Mouse (Mus musculus) heart, postnatal 10 days (tissue): ENCODE measurements around the gene P2ry12. TPM values are rescaled to one million over a fixed set of nuclear protein-coding genes. Genes with fewer than 3 reads are reported as not detected.

Experiments used
- DNase-seq, 2 experiments: peaks; one replicate each; pipeline ENCODE4 v3.0.0; 2021
- intact Hi-C: fragments of 180-260 bp; cut with DNase I; formaldehyde crosslinking; loops from one replicate; pipeline ENCODE4 v1.15.1; 2025
- total RNA-seq, 2 experiments: library from RNA; stranded (reverse); gene quantifications; 2 replicates each; pipeline ENCODE4 v1.2.3; 2021

Gene P2ry12
- total RNA-seq: 1 to 10 TPM; 2.0 to 2.1 TPM

DNA sequence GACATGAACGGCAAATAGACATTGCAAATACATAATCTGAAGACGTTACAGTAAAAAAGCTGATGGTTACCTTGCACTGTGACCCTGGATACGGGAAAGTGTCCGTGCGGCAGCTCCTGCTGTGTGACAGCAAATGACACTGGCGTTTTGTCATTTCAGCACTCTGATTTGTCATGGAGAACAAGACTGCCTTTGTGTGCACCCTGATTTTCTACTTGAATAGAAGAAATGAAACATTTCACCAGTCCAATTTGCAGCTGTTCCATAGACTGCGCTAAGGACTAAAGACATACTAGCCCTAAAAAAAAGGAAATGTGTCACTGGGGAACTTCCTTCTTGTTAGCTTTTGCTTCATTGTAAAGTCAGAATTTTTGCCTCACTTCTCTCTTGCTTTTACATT is at the start of gene P2ry12:
P2ry12 (minus strand) TSS at position 168 of the 400 bp plus-strand sequence.
- intact Hi-C loops: no loop called here
- no peak for DNase-seq

- no peak for DNase-seq
- intact Hi-C loops: no loop called here
These were observed 42.8 kb upstream of the P2ry12 start for GRCm38 (mm10) chr3:59305518-59305917.

DNA sequence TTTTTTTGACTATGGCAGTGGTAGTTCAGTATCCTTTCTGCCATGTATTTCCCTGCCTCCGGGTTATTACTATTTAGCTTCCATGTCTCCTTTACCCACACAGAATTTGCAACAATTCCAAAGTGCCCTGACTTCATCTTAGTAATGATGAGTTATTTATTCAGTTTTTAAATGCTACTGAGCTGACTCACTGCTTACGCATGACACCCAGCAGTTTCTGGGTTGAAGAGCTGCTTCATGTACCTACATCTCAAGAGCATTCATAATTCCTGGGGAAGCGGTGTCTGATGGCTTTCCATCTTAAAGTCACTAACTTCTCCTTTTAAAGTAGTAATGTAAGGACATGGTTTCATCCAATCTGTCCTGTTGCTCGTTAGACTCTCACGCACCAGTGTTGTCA is 42.3 kb upstream of the P2ry12 start:
- no peak for DNase-seq
- intact Hi-C loops: no loop called here

- intact Hi-C loops: no loop called here
- DNase-seq: no peak
These were observed 35.0 kb upstream of the P2ry12 start for GRCm38 (mm10) chr3:59297653-59298052.

- no peak for DNase-seq
- intact Hi-C loops: no loop called here
These were observed 34.0 kb upstream of the P2ry12 start for GRCm38 (mm10) chr3:59296563-59297130.

- intact Hi-C loops: no loop called here
- no peak for DNase-seq
These were observed 33.3 kb upstream of the P2ry12 start for GRCm38 (mm10) chr3:59295699-59296562.

- intact Hi-C loops: no loop called here
- DNase-seq: no peak
These were observed 30.9 kb upstream of the P2ry12 start for GRCm38 (mm10) chr3:59293437-59294199.

GRCm38 (mm10) chr3:59290551-59290950 is 27.9 kb upstream of the P2ry12 start:
- no peak for DNase-seq
- intact Hi-C loops: no loop called here

- intact Hi-C loops: no loop called here
- no peak for DNase-seq
These were observed 15.9 kb upstream of the P2ry12 start for GRCm38 (mm10) chr3:59278620-59279019.

DNA sequence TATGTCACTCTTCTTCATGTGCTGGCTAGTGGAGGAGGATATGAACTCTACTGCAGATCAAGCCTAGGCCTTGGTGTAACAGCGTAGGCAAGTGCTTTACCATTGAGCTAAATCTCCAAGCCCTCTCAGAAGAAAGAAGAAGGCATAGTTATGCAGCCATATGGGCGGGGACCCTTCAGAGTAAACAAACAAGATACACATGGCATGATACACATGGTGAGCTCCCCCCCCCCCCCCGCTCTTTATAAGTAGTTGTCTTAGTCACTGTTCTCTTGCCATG is 15.5 kb upstream of the P2ry12 start:
- no peak for DNase-seq
- intact Hi-C loops: no loop called here

- DNase-seq: no peak
- intact Hi-C loops: no loop called here
These were observed 15.0 kb upstream of the P2ry12 start for GRCm38 (mm10) chr3:59277502-59278253.

GRCm38 (mm10) chr3:59270811-59271210 is 8.1 kb upstream of the P2ry12 start:
- no peak for DNase-seq
- intact Hi-C loops: no loop called here

DNA sequence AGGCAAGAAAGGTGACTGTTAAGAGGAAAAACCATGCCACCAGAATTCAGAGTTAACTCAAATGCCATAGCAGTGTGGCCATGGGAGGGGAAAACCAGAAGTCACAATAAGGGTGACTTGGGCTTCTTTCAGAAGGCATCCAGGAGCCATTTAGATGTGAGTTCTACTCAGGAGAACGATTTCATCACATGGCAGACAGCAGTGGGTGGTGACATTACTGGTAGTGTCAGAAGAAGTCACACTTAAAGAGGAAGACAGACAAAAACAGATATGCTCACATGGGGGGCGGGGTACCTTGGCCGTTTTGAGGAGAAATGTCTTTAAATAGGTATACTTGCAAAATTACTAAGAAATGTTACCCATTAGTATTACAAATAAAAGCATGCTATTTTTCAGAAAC is 1.3 kb upstream of the P2ry12 start:
- intact Hi-C loops: no loop called here
- DNase-seq: no peak

DNA sequence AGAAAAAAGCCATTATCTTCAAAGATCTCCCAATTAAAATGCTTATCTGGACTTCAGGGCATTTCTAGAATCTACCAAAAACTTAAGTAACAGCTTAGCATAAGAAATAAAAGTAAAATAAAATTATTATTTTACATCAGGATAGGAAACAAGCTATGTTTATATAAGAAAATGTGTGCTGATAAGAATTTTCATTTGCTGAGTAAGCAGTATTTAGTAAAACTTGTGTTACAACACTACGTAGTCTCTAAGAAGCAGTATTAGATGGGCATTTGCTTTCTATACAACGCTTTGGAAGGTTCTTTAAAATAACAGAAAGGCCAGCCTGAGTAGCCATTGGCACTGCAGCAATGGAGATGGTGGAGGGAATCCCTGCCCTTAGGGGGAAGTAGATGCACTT is 746 bp upstream of the P2ry12 start:
- intact Hi-C loops: no loop called here
- no peak for DNase-seq

DNA sequence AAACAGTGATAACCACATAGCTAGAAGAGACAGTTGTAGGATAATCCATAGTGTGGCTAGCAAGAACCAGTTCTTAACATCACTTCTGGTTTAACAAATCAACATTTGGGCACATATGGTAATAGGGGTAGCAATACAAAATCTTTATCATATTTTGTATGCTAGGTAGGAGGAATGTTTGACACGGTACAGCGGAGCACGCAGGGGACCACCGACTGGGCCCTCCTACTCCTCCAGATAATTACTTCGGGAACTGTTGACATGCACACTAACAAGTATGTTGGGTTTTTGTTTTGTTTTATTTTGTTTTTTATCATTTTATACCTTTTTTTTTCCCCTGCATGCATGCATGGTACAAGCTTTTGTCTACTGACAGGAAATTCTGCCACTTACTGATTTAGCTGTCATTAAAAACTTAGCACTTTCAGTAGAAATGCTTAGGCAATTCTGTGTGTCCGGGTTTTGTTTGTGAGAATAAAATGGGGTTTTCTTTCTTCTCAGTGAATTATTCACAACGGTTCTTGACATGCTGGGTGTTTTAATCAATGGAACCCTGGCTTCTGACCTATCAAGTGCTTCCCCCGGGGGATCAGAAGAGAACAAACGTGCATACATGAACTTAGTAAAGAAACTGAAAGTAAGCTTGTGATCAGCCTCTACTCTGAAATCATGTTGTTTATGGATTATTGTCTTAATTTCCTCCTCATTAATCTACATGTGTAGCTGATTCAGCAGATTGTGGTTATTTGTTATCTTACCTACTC is 780 bp downstream of the P2ry12 start:
- intact Hi-C loops: no loop called here

DNA sequence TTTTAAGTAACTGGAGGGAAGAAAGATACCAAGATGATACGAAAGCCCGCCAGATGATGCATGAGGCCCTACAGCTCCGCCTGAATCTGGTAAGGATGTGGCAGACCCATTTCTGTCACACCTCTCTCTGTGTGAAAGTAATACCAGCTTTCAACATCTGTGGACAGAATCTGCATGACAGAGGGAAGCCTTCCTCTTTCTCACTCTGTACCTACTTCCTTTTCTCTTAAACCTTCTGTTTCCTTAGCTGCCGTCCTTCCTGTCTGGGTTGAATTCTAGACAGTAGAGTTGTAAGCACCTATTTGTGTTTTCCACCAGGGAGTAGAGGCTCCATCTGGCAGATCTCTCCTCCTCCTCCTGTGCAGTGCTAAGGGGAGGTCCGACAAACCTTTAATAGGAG is 1.9 kb downstream of the P2ry12 start:
- intact Hi-C loops: no loop called here

More for the DNA sequence above, 780 bp downstream of the P2ry12 start:
- DNase-seq: no peak

GRCm38 (mm10) chr3:59257740-59258664 is 4.7 kb downstream of the P2ry12 start:
- peak in 1 of 2 experiments; percentile 12 for DNase-seq
- intact Hi-C loops: no loop called here

More for the DNA sequence above, 1.9 kb downstream of the P2ry12 start:
- DNase-seq: no peak

DNA sequence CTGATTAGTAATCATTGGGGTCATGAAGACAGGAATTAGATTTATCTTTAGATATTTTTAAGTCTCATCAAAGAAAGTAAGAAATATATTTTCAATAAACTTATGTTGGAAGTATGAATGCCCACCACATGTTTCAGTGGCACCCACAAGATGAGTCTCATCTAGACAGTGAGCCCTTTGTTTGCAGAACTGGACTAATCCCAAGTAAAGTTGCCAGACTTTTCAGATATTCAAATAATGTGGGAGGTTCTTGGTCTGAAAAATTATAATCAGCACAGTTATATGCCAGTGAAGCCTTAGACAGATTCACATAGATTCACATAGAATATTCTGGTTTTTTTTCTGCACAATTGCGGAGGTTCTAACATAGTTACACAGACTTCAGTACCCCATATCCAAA is 12.2 kb downstream of the P2ry12 start:
- DNase-seq: no peak
- intact Hi-C loops: no loop called here

DNA sequence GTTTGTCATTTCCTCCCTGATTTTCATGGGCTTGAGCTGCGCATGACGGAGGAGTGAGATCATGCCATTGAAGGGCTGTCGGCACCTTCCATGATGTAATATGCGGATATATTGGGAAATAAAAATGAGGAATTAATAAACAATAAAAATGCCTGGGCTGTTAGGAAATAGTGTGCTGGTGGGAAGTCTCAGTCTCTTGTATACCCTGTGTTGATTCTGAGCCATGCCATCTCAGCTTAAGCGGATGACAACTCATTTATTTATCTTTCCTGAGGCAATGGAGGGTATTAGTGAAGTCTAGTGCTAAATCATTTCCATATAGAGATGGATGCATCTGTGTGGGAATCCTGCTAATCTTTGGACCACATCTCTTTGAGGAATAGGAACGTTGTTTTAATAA is 14.6 kb downstream of the P2ry12 start:
- DNase-seq: no peak

More for the DNA sequence above, 14.6 kb downstream of the P2ry12 start:
- intact Hi-C loops: no loop called here
